Mouse (Mus musculus): ENCODE results near the gene Arhgap32. TPM values are rescaled to one million over a fixed set of nuclear protein-coding genes. Genes with fewer than 3 reads are reported as not detected.

Gene Arhgap32
- polyA plus RNA-seq, 1 experiment, result 1.5 TPM

DNA sequence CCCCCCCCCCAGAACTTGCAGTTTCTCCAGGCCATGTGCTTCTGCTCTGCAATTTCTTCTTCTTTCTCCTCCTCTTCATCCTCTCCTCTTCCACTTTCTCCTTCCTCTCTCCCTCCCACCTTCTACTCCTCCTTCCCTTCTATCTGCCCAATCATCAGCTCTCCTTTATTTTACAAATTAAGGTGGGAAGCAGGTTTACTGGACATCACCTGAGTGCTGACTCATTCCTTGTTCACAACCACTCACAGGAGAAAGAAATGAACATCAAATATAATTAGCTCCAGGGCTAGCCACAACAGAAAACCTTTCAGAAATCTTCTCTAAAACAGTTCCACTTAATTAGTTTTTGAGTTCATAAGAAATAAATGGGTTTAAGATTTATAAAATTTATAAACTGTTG is 20.3 kb downstream of the Arhgap32 start:
- DNase-seq, result no peak
- TF ChIP-seq POLR2A (IDR thresholded peaks at IDR 0.05; ENCODE audit: control insufficient read depth, extremely low read depth, insufficient read depth, low read length, poor library complexity), result no peak
- no peak overlapping the region for H3K27ac ChIP-seq (ENCODE audit: control insufficient read depth, insufficient read depth, low read length)

DNA sequence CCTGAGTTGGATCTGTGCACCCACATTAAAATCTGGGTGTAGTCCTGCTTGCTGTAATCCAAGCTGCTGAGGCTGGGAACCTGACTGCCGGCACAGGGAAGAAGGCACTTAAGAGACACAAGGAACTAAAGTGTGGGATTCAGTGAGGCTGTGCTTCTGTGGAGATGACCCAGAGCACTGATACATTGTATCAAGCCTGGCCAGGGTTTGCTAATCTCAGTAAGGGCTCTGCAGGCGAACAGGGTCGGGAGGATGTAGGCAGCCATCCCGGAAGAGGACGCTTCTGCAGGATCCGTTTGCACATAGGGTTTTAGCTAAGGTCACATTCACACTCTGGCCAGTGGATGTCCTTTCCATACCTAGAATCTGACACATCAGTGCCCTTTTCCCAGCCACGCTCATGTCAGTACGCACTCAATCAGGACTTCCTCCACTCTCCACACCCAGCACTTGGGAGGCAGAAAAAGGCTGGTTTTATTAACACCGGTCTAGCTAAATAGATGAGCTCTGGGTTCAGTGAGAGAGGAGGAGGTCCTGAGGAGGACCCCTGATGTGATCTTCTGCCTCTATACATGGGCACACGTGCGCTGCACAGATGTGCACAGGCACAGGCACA is 20.9 kb downstream of the Arhgap32 start:
- Histone ChIP-seq H3K36me3 (ENCODE audit: control insufficient read depth, insufficient read depth, low read length) (no peaks in the 10 kb centered on the region), H3K4me1 (replicated peaks; ENCODE audit: control insufficient read depth, insufficient read depth, low read length) (no peaks in the 10 kb centered on the region), H3K27ac (ENCODE audit: control insufficient read depth, insufficient read depth, low read length) (no peak overlapping the region), H3K27me3 (ENCODE audit: control insufficient read depth, insufficient read depth, low read length) (no peaks in the 10 kb centered on the region), H3K4me3 (ENCODE audit: control insufficient read depth, insufficient read depth, low read length) (no peak overlapping the region)
- no peak for TF ChIP-seq POLR2A (IDR thresholded peaks at IDR 0.05; ENCODE audit: control insufficient read depth, extremely low read depth, insufficient read depth, low read length, poor library complexity)
- TF ChIP-seq CTCF (IDR thresholded peaks at IDR 0.05; ENCODE audit: borderline replicate concordance, control insufficient read depth, extremely low read depth, insufficient read depth, low read length, poor library complexity), result no peak
- DNase-seq, result no peak
- WGBS, result 97% methylated on average over 11 of the region's 11 CpGs

More for the DNA sequence above, 20.3 kb downstream of the Arhgap32 start:
- Histone ChIP-seq H3K36me3 (ENCODE audit: control insufficient read depth, insufficient read depth, low read length) (no peaks in the 10 kb centered on the region), H3K4me3 (ENCODE audit: control insufficient read depth, insufficient read depth, low read length) (no peak overlapping the region), H3K4me1 (replicated peaks; ENCODE audit: control insufficient read depth, insufficient read depth, low read length) (no peaks in the 10 kb centered on the region), H3K27me3 (ENCODE audit: control insufficient read depth, insufficient read depth, low read length) (no peaks in the 10 kb centered on the region)

DNA sequence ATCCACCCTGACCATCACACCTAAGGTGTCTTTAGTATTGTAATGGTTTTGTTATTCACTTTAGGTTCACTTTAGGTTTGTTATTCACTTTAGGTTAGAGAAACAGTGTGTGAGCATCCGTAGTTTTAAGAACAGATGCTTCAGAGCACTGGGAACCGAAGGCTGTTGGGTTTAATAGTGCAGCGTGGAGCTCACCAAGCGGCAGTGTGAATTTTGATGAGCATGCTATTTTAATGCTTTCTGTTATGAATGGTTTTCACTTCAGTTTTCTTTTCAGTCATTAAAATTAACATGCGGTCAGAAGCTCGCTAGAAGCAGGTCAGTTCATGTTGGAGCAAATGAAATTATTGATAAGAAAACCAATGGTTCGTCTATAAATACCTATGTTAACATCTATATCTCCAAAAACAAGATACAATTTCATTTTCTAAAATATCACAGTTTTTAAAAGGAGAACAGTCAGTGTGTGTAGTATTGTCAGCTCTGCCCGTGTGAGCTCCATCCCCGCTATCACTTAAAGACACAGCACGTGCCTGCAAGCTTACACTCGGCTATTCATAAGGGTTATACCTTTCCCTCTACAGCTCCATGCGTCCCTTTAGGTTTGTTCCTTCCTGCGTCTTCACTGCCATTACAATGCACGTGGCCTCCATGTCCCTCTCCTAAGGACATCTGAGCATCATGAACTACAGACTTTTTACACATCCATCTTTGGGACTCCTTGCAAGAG is 21.9 kb downstream of the Arhgap32 start:
- Histone ChIP-seq H3K36me3 (ENCODE audit: control insufficient read depth, insufficient read depth, low read length) (no peaks in the 10 kb centered on the region), H3K27ac (ENCODE audit: control insufficient read depth, insufficient read depth, low read length) (no peak overlapping the region), H3K4me3 (ENCODE audit: control insufficient read depth, insufficient read depth, low read length) (no peak overlapping the region), H3K4me1 (replicated peaks; ENCODE audit: control insufficient read depth, insufficient read depth, low read length) (no peaks in the 10 kb centered on the region), H3K27me3 (ENCODE audit: control insufficient read depth, insufficient read depth, low read length) (no peaks in the 10 kb centered on the region)
- no peak for TF ChIP-seq POLR2A (IDR thresholded peaks at IDR 0.05; ENCODE audit: control insufficient read depth, extremely low read depth, insufficient read depth, low read length, poor library complexity)
- DNase-seq, result no peak
- WGBS, result 95% methylated on average over 14 of the region's 14 CpGs

DNA sequence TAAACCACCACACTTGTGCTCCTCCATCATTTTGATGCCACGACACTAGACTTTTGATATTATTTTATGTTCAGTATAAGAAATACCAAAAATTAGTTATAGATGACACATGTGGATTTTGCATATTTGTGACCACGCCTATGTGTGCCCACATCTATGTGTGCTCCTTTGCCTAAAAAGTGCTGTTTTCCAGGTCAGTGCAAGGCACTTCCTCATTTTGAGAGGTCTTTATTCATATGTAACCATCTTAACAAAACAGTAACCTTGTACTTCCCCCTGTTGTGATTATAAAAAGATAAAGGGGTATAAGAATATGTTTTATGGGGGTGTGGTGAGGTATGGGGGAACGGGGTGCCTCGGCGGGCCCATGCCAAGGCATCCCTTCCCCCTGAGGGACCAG is 22.7 kb downstream of the Arhgap32 start:
- DNase-seq, result no peak
- Histone ChIP-seq H3K27me3 (ENCODE audit: control insufficient read depth, insufficient read depth, low read length) (no peaks in the 10 kb centered on the region), H3K4me1 (replicated peaks; ENCODE audit: control insufficient read depth, insufficient read depth, low read length) (no peaks in the 10 kb centered on the region), H3K36me3 (ENCODE audit: control insufficient read depth, insufficient read depth, low read length) (no peaks in the 10 kb centered on the region), H3K27ac (ENCODE audit: control insufficient read depth, insufficient read depth, low read length) (no peak overlapping the region), H3K4me3 (ENCODE audit: control insufficient read depth, insufficient read depth, low read length) (no peak overlapping the region)
- no peak for TF ChIP-seq CTCF (IDR thresholded peaks at IDR 0.05; ENCODE audit: borderline replicate concordance, control insufficient read depth, extremely low read depth, insufficient read depth, low read length, poor library complexity)
- no peak for TF ChIP-seq POLR2A (IDR thresholded peaks at IDR 0.05; ENCODE audit: control insufficient read depth, extremely low read depth, insufficient read depth, low read length, poor library complexity)
- WGBS, result 50% methylated on average over 5 of the region's 5 CpGs

DNA sequence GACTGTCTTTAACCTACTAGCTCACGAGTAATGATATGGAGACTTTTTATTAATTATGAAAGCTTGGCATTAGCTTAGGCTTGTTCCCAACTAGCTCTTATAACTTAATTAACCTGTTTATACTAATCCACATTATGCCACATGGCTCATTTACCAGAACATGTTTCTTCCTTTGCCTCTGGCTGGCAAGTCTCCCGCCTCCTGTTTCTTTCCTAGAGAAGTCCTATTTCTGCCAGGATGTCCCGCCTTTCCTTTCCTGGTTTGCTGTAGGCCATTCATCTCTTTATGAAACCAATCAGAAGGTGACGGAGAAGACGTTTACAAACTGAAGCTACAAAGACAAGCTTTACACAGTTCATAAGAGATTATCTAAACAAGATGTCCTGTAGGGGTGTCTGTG is 23.7 kb downstream of the Arhgap32 start:
- no peak for DNase-seq
- no peak for TF ChIP-seq CTCF (IDR thresholded peaks at IDR 0.05; ENCODE audit: borderline replicate concordance, control insufficient read depth, extremely low read depth, insufficient read depth, low read length, poor library complexity)
- TF ChIP-seq POLR2A (IDR thresholded peaks at IDR 0.05; ENCODE audit: control insufficient read depth, extremely low read depth, insufficient read depth, low read length, poor library complexity), result no peak
- H3K4me3 ChIP-seq (ENCODE audit: control insufficient read depth, insufficient read depth, low read length), result no peak overlapping the region
- H3K27me3 ChIP-seq (ENCODE audit: control insufficient read depth, insufficient read depth, low read length), result no peaks in the 10 kb centered on the region
- H3K36me3 ChIP-seq (ENCODE audit: control insufficient read depth, insufficient read depth, low read length), result no peaks in the 10 kb centered on the region
- no peaks in the 10 kb centered on the region for H3K4me1 ChIP-seq (replicated peaks; ENCODE audit: control insufficient read depth, insufficient read depth, low read length)
- no peak overlapping the region for H3K27ac ChIP-seq (ENCODE audit: control insufficient read depth, insufficient read depth, low read length)
- WGBS, result 92% methylated on average over 5 of the region's 5 CpGs

- no peaks in the 10 kb centered on the region; the same call in 1 of the 2 replicates for H3K4me1 ChIP-seq (replicated peaks; ENCODE audit: control insufficient read depth, insufficient read depth, low read length)
- H3K4me3 ChIP-seq (ENCODE audit: control insufficient read depth, insufficient read depth, low read length), result no peak overlapping the region
- DNase-seq, result no peak
- no peaks in the 10 kb centered on the region for H3K27me3 ChIP-seq (ENCODE audit: control insufficient read depth, insufficient read depth, low read length)
- no peak overlapping the region for H3K27ac ChIP-seq (ENCODE audit: control insufficient read depth, insufficient read depth, low read length)
- WGBS, result 82% methylated on average over 3 of the region's 3 CpGs
- no peaks in the 10 kb centered on the region for H3K36me3 ChIP-seq (ENCODE audit: control insufficient read depth, insufficient read depth, low read length)
- TF ChIP-seq CTCF (IDR thresholded peaks at IDR 0.05; ENCODE audit: borderline replicate concordance, control insufficient read depth, extremely low read depth, insufficient read depth, low read length, poor library complexity) (no peak), POLR2A (IDR thresholded peaks at IDR 0.05; ENCODE audit: control insufficient read depth, extremely low read depth, insufficient read depth, low read length, poor library complexity) (no peak)
Observed at GRCm38 (mm10) chr9:32142834-32143233, 26.9 kb downstream of the Arhgap32 start.

GRCm38 (mm10) chr9:32143451-32143850 is 27.5 kb downstream of the Arhgap32 start:
- Histone ChIP-seq H3K4me3 (ENCODE audit: control insufficient read depth, insufficient read depth, low read length) (no peak overlapping the region), H3K27me3 (ENCODE audit: control insufficient read depth, insufficient read depth, low read length) (no peaks in the 10 kb centered on the region), H3K27ac (ENCODE audit: control insufficient read depth, insufficient read depth, low read length) (no peak overlapping the region), H3K4me1 (replicated peaks; ENCODE audit: control insufficient read depth, insufficient read depth, low read length) (no peaks in the 10 kb centered on the region; the same call in 1 of the 2 replicates), H3K36me3 (ENCODE audit: control insufficient read depth, insufficient read depth, low read length) (no peaks in the 10 kb centered on the region)
- 97% methylated on average over 3 of the region's 3 CpGs for WGBS
- TF ChIP-seq POLR2A (IDR thresholded peaks at IDR 0.05; ENCODE audit: control insufficient read depth, extremely low read depth, insufficient read depth, low read length, poor library complexity) (no peak), CTCF (IDR thresholded peaks at IDR 0.05; ENCODE audit: borderline replicate concordance, control insufficient read depth, extremely low read depth, insufficient read depth, low read length, poor library complexity) (no peak)
- no peak for DNase-seq
